Mouse (Mus musculus) hindbrain, embryonic 11.5 days (tissue): ENCODE data around the gene Prr3. TPM values are rescaled to one million over a fixed set of nuclear protein-coding genes. Genes with fewer than 3 reads are reported as not detected.

ENCODE experiments used
- ATAC-seq: fragments of 200-750 bp; cut with Nextera tagmentation; 2 replicates; pipeline ENCODE4 v1.8.0; 2017; ENCODE audit warnings: mild to moderate bottlenecking, moderate TSS enrichment, moderate library complexity; ENCODE audit not compliant: low FRiP score
- DNase-seq: peaks from one replicate; pipeline ENCODE4 v3.0.0-alpha.2; 2015; ENCODE audit warnings: low spot score
- H3K27ac ChIP-seq: fragments of 300-500 bp; sonication (generic); 2 replicates; pipeline ENCODE4 v1.5.1; 2014; ENCODE audit warnings: mild to moderate bottlenecking, low read depth, low read length
- H3K27me3 ChIP-seq: fragments of 300-500 bp; sonication (generic); 2 replicates; pipeline ENCODE4 v1.6.1; 2014; ENCODE audit warnings: mild to moderate bottlenecking, low read length, moderate library complexity, mixed read lengths; ENCODE audit not compliant: control insufficient read depth, insufficient read depth
- H3K36me3 ChIP-seq: fragments of 300-500 bp; sonication (generic); 2 replicates; pipeline ENCODE4 v1.6.1; 2014; ENCODE audit warnings: mild to moderate bottlenecking, low read length, moderate library complexity, mixed read lengths; ENCODE audit not compliant: control insufficient read depth, insufficient read depth
- H3K4me1 ChIP-seq: fragments of 300-500 bp; sonication (generic); replicated peaks from 2 replicates; pipeline ENCODE4 v1.6.1; 2014; ENCODE audit warnings: low read length, mixed read lengths; ENCODE audit not compliant: control insufficient read depth, insufficient read depth
- H3K4me2 ChIP-seq: fragments of 300-500 bp; sonication (generic); replicated peaks from 2 replicates; pipeline ENCODE4 v1.6.1; 2014; ENCODE audit warnings: mild to moderate bottlenecking, low read depth, low read length
- H3K4me3 ChIP-seq: fragments of 300-500 bp; sonication (generic); 2 replicates; pipeline ENCODE4 v1.5.1; 2014; ENCODE audit warnings: low read depth, low read length
- H3K9ac ChIP-seq: fragments of 300-500 bp; sonication (generic); 2 replicates; pipeline ENCODE4 v1.6.1; 2014; ENCODE audit warnings: low read depth, low read length
- H3K9me3 ChIP-seq: fragments of 300-500 bp; sonication (generic); 2 replicates; pipeline ENCODE4 v1.6.1; 2016; ENCODE audit warnings: low read length; ENCODE audit not compliant: control insufficient read depth
- WGBS: fragments of 180-500 bp; shearing (Covaris S2); extraction: QIAGEN DNeasy Blood & Tissue Kit; methylation state at CpG from one replicate; pipeline ENCODE4 v1.1.7; 2014; 5-methylcytosine and 5-hydroxymethylcytosine counted together
- polyA plus RNA-seq: library from polyadenylated mRNA; unstranded; fragments of >200 nt; fragmentation: Nextera tagmentation; extraction: Ambion mirVana; gene quantifications from 2 replicates; pipeline ENCODE4 v1.2.1, GENCODE M21; 2014

Gene Prr3
- polyA plus RNA-seq, 1 experiment from 2014 or later, result 39.6 TPM

DNA sequence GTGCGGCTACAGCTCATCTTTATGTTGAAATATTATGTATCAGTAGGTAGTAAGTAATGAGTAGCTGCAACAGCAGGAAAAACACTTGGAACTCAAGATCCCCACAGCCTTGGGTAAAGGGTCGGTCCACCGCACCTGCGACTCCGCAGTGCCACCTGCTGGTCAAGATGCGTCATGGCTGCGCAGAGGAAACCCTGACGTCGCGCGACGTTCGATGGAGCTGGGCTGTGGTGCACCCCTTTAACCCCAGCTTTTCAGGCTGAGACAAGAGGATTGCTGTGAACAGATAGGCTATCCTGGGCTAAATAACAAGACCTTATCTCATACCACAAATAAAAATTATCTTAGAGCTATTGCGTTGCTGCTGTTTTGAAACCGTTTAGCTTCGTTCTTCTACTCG lies 13.6 kb upstream of the Prr3 start:
- ATAC-seq (peak; percentile 76), DNase-seq (peak; percentile 93)
- Histone ChIP-seq H3K4me1 (no peaks in the 10 kb centered on the region; the same call in 1 of the 2 replicates), H3K9ac (no peak overlapping the region), H3K36me3 (no peaks in the 10 kb centered on the region), H3K27me3 (no peaks in the 10 kb centered on the region), H3K4me2 (no peak overlapping the region), H3K27ac (no peak overlapping the region), H3K9me3 (no peaks in the 10 kb centered on the region), H3K4me3 (peak overlapping the region; percentile 44; the same call in 1 of the 2 replicates)
- WGBS, result 8% methylated on average over 17 of the region's 17 CpGs

DNA sequence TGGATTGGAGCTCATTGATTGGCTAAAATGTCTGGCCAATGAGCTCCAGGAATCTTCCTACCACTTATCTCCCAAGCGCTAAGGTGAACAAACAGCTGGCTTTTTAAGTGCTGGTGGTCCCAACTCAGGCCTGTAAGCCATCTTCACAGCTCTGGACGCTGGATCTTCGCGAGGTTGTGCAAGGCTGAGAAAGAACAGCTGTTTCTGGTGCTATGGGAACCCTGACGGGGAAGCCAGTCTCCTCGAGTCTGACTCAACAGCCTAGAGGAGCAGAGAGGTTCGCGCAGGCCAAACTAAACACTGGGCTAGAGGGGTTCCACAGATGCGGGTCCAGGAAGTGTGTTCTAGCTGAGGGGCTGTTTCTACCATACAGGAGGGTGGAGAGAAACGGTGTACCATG lies 11.7 kb upstream of the Prr3 start:
- peaks cover 4% of the 10 kb centered on the region; the same call in 1 of the 2 replicates for H3K36me3 ChIP-seq
- no peaks in the 10 kb centered on the region for H3K27me3 ChIP-seq
- 54% methylated on average over 10 of the region's 10 CpGs for WGBS
- no peak overlapping the region for H3K4me3 ChIP-seq
- H3K4me1 ChIP-seq, result no peaks in the 10 kb centered on the region; the same call in 1 of the 2 replicates
- H3K27ac ChIP-seq, result no peak overlapping the region
- ATAC-seq (no peak), DNase-seq (no peak)
- no peak overlapping the region for H3K4me2 ChIP-seq
- H3K9me3 ChIP-seq, result no peaks in the 10 kb centered on the region
- H3K9ac ChIP-seq, result no peak overlapping the region

DNA sequence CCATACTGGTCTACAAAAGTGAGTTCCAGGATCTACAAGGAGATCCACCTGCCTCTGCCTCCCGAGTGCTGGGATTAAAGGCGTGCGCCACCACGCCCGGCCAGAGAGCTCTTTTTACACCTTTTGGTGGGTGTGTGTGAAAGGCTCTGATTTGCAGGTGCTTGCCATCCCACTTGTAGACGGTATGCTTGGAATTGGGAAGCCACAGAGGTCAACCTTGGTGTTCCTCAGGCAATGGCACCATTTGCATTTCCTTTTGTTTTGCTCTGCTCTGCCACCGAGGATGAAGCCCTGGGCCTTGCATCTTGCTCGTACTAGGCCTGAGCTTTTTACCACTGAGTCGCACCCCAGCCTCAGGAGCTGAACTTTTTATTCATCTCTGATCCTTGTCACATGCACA lies 1.7 kb upstream of the Prr3 start:
- H3K9me3 ChIP-seq, result no peaks in the 10 kb centered on the region
- 0 out of 2 replicates have a peak, but pooled peaks cover 2% of the 10 kb centered on the region for H3K36me3 ChIP-seq
- DNase-seq (no peak), ATAC-seq (no peak)
- H3K4me3 ChIP-seq, result no peak overlapping the region
- H3K9ac ChIP-seq, result no peak overlapping the region
- H3K4me2 ChIP-seq, result no peak overlapping the region
- no peaks in the 10 kb centered on the region for H3K27me3 ChIP-seq
- H3K4me1 ChIP-seq, result peaks cover 11% of the 10 kb centered on the region
- WGBS, result 88% methylated on average over 9 of the region's 9 CpGs
- H3K27ac ChIP-seq, result no peak overlapping the region

GRCm38 (mm10) chr17:35980363-35980754 lies 323 bp upstream of the Prr3 start:
- H3K9ac ChIP-seq, result peak overlapping the region; percentile 88
- DNase-seq (peak; percentile 60), ATAC-seq (peak; percentile 59)
- H3K9me3 ChIP-seq, result no peaks in the 10 kb centered on the region
- H3K4me3 ChIP-seq, result peak overlapping the region; percentile 95
- H3K27ac ChIP-seq, result peak overlapping the region; percentile 92
- 0 out of 2 replicates have a peak, but pooled peaks cover 2% of the 10 kb centered on the region for H3K36me3 ChIP-seq
- peaks cover 11% of the 10 kb centered on the region for H3K4me1 ChIP-seq
- H3K4me2 ChIP-seq, result peak overlapping the region; percentile 80
- WGBS, result under 1% methylated on average over 28 of the region's 29 CpGs
- no peaks in the 10 kb centered on the region for H3K27me3 ChIP-seq

- H3K4me1 ChIP-seq, result peaks cover 11% of the 10 kb centered on the region
- no peaks in the 10 kb centered on the region for H3K27me3 ChIP-seq
- no peaks in the 10 kb centered on the region for H3K9me3 ChIP-seq
- DNase-seq (peak; percentile 90), ATAC-seq (peak; percentile 83)
- peak overlapping the region; percentile 92 for H3K27ac ChIP-seq
- H3K9ac ChIP-seq, result peak overlapping the region; percentile 88
- 0 out of 2 replicates have a peak, but pooled peaks cover 2% of the 10 kb centered on the region for H3K36me3 ChIP-seq
- WGBS, result under 1% methylated on average over 41 of the region's 41 CpGs
- peak overlapping the region; percentile 95 for H3K4me3 ChIP-seq
- peak overlapping the region; percentile 80 for H3K4me2 ChIP-seq
Observed at GRCm38 (mm10) chr17:35978811-35979400, 1.1 kb downstream of the Prr3 start.

DNA sequence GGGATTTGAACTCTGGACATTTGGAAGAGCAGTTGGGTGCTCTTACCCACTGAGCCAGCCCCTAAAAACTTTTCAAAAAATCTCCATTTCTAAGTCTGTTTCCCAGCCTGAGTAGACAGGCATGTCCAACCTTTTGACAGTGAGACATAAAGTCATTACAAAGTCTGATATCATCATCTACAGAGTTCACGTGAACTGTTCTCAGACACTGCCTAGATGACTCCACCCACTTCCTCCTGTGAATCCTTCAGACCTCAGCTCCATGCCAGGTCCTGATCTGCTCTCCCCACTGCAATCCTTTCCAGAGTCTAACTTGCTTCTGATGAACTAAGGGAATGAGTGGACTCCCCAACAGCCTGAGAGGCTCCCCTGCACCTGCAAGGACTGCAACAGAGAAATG lies 7.9 kb downstream of the Prr3 start:
- DNase-seq (no peak), ATAC-seq (no peak)
- Histone ChIP-seq H3K27ac (no peak overlapping the region), H3K4me2 (no peak overlapping the region), H3K4me1 (no peaks in the 10 kb centered on the region; the same call in 1 of the 2 replicates), H3K9ac (no peak overlapping the region), H3K27me3 (no peaks in the 10 kb centered on the region), H3K9me3 (no peaks in the 10 kb centered on the region), H3K4me3 (no peak overlapping the region), H3K36me3 (no peaks in the 10 kb centered on the region; the same call in 1 of the 2 replicates)
- 70% methylated on average over 1 of the region's 1 CpGs for WGBS

DNA sequence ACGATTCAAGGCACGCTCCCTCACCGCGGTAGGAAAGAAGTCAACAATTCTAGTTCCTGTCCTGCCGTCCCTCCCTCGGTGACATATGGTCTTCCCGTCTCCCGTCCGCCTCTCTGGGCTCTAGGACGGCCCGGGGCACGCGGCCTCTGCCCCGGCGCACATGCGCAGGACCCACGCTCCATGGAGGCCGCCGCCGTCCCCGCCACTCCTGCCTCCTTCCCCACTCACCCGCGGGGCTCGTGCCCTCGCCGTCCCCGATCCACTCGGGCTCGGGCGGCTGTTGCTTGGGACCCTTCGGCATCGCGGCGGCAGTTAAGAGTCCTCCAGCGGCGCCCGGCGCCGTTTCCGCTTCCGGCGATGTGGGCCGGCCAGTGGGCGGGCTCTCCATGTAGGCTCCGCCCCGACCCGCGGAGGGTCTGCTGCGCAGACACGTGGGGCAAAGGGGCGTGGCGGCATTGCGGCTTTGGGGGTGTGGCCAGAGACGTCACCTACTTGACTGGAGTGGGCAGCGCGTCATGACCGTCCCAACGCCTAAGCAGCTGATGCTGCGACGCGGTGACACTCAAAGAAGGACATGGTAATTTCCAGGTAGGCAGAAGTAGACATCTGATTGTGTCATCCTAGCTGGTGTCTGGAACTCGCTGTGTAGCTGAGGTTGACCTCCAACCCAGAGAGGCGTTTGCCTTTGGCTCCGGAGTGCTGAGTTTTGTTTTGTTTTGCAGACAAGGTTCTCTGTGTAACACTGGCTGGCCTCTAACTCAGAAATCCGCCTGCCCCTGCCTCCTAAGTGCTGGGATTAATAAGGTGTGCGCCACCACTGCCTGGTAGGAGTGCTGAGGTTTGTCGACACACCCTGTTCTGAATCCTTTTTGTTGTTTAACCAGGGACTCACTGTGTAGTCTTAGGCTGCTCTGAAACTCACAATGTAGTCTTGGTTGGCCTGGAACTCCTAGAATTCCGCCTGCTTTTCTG lies 10.3 kb downstream of the Prr3 start, which contains the start of gene Abcf1:
TSS of gene Abcf1 (minus strand) at position 344 of the 972 bp plus-strand sequence.
- DNase-seq (peak; percentile 100), ATAC-seq (peak; percentile 97)
- H3K4me1 ChIP-seq, result no peaks in the 10 kb centered on the region; the same call in 1 of the 2 replicates
- H3K4me2 ChIP-seq, result peak within 1 kb of the TSS; percentile 92
- WGBS, result 1% methylated on average over 68 of the region's 68 CpGs
- peak within 1 kb of the TSS; percentile 85 for H3K9ac ChIP-seq
- no peaks in the 10 kb centered on the region for H3K9me3 ChIP-seq
- no peaks in the 10 kb centered on the region for H3K27me3 ChIP-seq
- H3K36me3 ChIP-seq, result no peaks in the 10 kb centered on the region; the same call in none of the 2 replicates
- H3K4me3 ChIP-seq, result peak within 1 kb of the TSS; percentile 86
- 0 out of 2 replicates have a peak within 1 kb of the TSS, but pooled peaks have one; percentile 47 for H3K27ac ChIP-seq

GRCm38 (mm10) chr17:35967621-35968020 lies 12.4 kb downstream of the Prr3 start:
- no peak for ATAC-seq

More at GRCm38 (mm10) chr17:35967621-35968020, 12.4 kb downstream of the Prr3 start:
- Histone ChIP-seq H3K4me1 (no peaks in the 10 kb centered on the region; the same call in 1 of the 2 replicates), H3K4me3 (no peak overlapping the region), H3K27me3 (no peaks in the 10 kb centered on the region), H3K9ac (no peak overlapping the region), H3K27ac (no peak overlapping the region), H3K4me2 (no peak overlapping the region), H3K9me3 (no peaks in the 10 kb centered on the region), H3K36me3 (peaks cover 8% of the 10 kb centered on the region)
- 90% methylated on average over 2 of the region's 2 CpGs for WGBS
- DNase-seq, result no peak
